ENCODE assay signal across 11 mouse cellular contexts in the genomic region with DNA sequence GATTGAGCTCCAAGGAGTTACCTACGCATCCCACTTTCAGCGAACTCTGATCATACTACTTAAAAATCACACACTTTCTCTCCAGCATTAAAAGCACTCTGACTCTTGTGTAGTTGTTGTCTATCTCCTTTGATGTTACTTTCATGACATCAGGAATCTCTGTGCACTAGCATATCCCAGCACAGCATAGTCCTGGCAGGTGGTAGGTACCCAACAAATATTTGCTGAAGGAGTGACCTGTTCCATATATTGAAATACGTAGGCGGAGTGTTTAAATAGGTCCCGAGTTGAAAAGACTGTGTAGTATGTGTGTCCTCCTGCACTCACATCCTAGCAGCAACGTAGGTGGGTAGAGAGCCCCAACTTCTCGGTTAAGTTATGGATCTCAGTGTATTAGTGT. TPM values are rescaled to one million over a fixed set of nuclear protein-coding genes. Genes with fewer than 3 reads are reported as not detected.
DNase-seq lines count a peak whose midpoint lies in the region; ATAC-seq and TF ChIP-seq lines count a peak whose summit lies in the region.
"Had no signal": no experiment of that assay in that cellular context is flagged by ENCODE, and none has a peak within 500 bp of the region (broad histone marks: within the 10 kb centered on the region; RNA-seq: fewer than 3 reads in every experiment).

No protein-coding gene starts in this region.

- H3K36me3 ChIP-seq in heart, embryonic 11.5 days (ENCODE audit: control insufficient read depth, insufficient read depth, low read length) = no peaks in the 10 kb centered on the region
- no peaks in the 10 kb centered on the region for H3K36me3 ChIP-seq in hindbrain, embryonic 12.5 days
- H3K36me3 ChIP-seq in midbrain, embryonic 11.5 days (ENCODE audit: control insufficient read depth, insufficient read depth, low read length) = no peaks in the 10 kb centered on the region

- H3K27ac ChIP-seq in heart, embryonic 11.5 days (ENCODE audit: low read depth, low read length) = no peak overlapping the region
- H3K27ac ChIP-seq in cortical plate, adult 2 months (ENCODE audit: insufficient read depth, low read length) = no peak overlapping the region
- H3K27ac ChIP-seq in hindbrain, embryonic 12.5 days = no peak overlapping the region
- no peak overlapping the region for H3K27ac ChIP-seq in midbrain, embryonic 11.5 days (ENCODE audit: low read depth, low read length)

- no peak for TF ChIP-seq CTCF in cortical plate, adult 2 months (IDR thresholded peaks at IDR 0.05; ENCODE audit: extremely low read depth, insufficient read depth, low read length)

- no peak for ATAC-seq in heart, embryonic 11.5 days (replicated peaks; ENCODE audit: insufficient number of reproducible peaks, low FRiP score, low TSS enrichment)
- ATAC-seq in hindbrain, embryonic 12.5 days (ENCODE audit: low FRiP score) = no peak
- ATAC-seq in midbrain, embryonic 11.5 days (ENCODE audit: low FRiP score) = peak; percentile 12
- no peak for ATAC-seq in activated CD4-positive, CD25-positive, alpha-beta regulatory T cell, adult 4 months
- ATAC-seq: inflammation-experienced regulatory T-cells, adult 6 months had no signal

- no peak overlapping the region for H3K9ac ChIP-seq in heart, embryonic 11.5 days (ENCODE audit: low read depth, low read length)
- H3K9ac ChIP-seq in hindbrain, embryonic 12.5 days = no peak overlapping the region
- H3K9ac ChIP-seq in midbrain, embryonic 11.5 days (ENCODE audit: low read length) = no peak overlapping the region

- no peaks in the 10 kb centered on the region for H3K4me1 ChIP-seq in heart, embryonic 11.5 days (ENCODE audit: control insufficient read depth, insufficient read depth, low read length)
- no peaks in the 10 kb centered on the region for H3K4me1 ChIP-seq in cortical plate, adult 2 months (ENCODE audit: control insufficient read depth, insufficient read depth, low read length)
- H3K4me1 ChIP-seq in hindbrain, embryonic 12.5 days = peaks cover 6% of the 10 kb centered on the region; the same call in 1 of the 2 replicates
- H3K4me1 ChIP-seq in midbrain, embryonic 11.5 days (ENCODE audit: control insufficient read depth, insufficient read depth, low read length) = no peaks in the 10 kb centered on the region

- H3K4me2 ChIP-seq in heart, embryonic 11.5 days = peak overlapping the region; percentile 71
- H3K4me2 ChIP-seq in hindbrain, embryonic 12.5 days (replicated peaks) = peak overlapping the region; percentile 91
- H3K4me2 ChIP-seq in midbrain, embryonic 11.5 days = peak overlapping the region; percentile 91

- peak overlapping the region; percentile 57 for H3K4me3 ChIP-seq in heart, embryonic 11.5 days (ENCODE audit: low read depth, low read length)
- 0 out of 2 replicates have a peak overlapping the region, but pooled peaks have one; percentile 90 for H3K4me3 ChIP-seq in cortical plate, adult 2 months (ENCODE audit: insufficient read depth, low read length)
- H3K4me3 ChIP-seq in hindbrain, embryonic 12.5 days = no peak overlapping the region
- H3K4me3 ChIP-seq in midbrain, embryonic 11.5 days (ENCODE audit: low read depth, low read length) = peak overlapping the region; percentile 60; the same call in 1 of the 2 replicates

- H3K27me3 ChIP-seq in heart, embryonic 11.5 days (ENCODE audit: control insufficient read depth, insufficient read depth, low read length) = peaks cover 12% of the 10 kb centered on the region
- peaks cover 9% of the 10 kb centered on the region for H3K27me3 ChIP-seq in hindbrain, embryonic 12.5 days
- H3K27me3 ChIP-seq in midbrain, embryonic 11.5 days (ENCODE audit: control insufficient read depth, insufficient read depth, low read length) = peaks cover 5% of the 10 kb centered on the region

- WGBS in heart, embryonic 11.5 days (ENCODE audit: insufficient replicate concordance) = 78% methylated on average over 7 of the region's 7 CpGs
- WGBS in hindbrain, embryonic 12.5 days = 82% methylated on average over 7 of the region's 7 CpGs
- WGBS in midbrain, embryonic 11.5 days = 83% methylated on average over 7 of the region's 7 CpGs

- no peaks in the 10 kb centered on the region for H3K9me3 ChIP-seq in heart, embryonic 11.5 days (replicated peaks; ENCODE audit: control insufficient read depth, low read length)
- no peaks in the 10 kb centered on the region for H3K9me3 ChIP-seq in hindbrain, embryonic 12.5 days (replicated peaks)
- H3K9me3 ChIP-seq in midbrain, embryonic 11.5 days (ENCODE audit: control insufficient read depth, low read length) = no peaks in the 10 kb centered on the region

- no peak for TF ChIP-seq POLR2A in cortical plate, adult 2 months (IDR thresholded peaks at IDR 0.05; ENCODE audit: extremely low read depth, insufficient read depth, low read length)

- intact Hi-C loops in heart, postnatal 25 days (cut with DNase I) = no loop called here

- DNase-seq in heart, postnatal 25 days (ENCODE audit: low spot score) = no peak
- DNase-seq in midbrain, embryonic 11.5 days (ENCODE audit: low spot score, missing footprints) = no peak
- DNase-seq in left cerebral cortex, adult 9 months (ENCODE audit: low spot score in 2 of 2) = no peak
- DNase-seq in urinary bladder, adult 2 months (ENCODE audit: low spot score) = no peak

RNA-seq across cellular contexts. Expression of a gene that starts 0.5 kb away (rescaled TPM):
- polyA plus RNA-seq in heart, embryonic 11.5 days (2014; fragmentation: Nextera tagmentation; extraction: Ambion mirVana) = 0.07 TPM in 1 of 2 replicates, not detected in the other
- under 1 TPM; 0.25 to 0.34 TPM for total RNA-seq in heart, postnatal 25 days (2021)
- polyA plus RNA-seq in cortical plate, adult 2 months (2012; rRNA removed) = 113 and 126 TPM in 2 replicates
- 3.1 and 3.7 TPM in 2 replicates for polyA plus RNA-seq in hindbrain, embryonic 12.5 days (2016; fragmentation: Nextera tagmentation; extraction: Ambion mirVana)
- polyA plus RNA-seq in midbrain, embryonic 11.5 days (2014; fragmentation: Nextera tagmentation; extraction: Ambion mirVana) = 1.4 and 1.9 TPM in 2 replicates
- polyA plus RNA-seq in urinary bladder, adult 2 months (2012; rRNA removed) = 23.9 and 25.0 TPM in 2 replicates
- not detected for polyA plus RNA-seq in activated CD4-positive, CD25-positive, alpha-beta regulatory T cell, adult 4 months (2017; shearing (Covaris generic))
- total RNA-seq: common myeloid progenitor, adult 5-6 weeks; megakaryocyte progenitor cell, adult 5-6 weeks had no signal
- polyA plus RNA-seq: inflammation-experienced regulatory T-cells, adult 6 months had no signal
